Mouse (Mus musculus) fibroblast of lung, adult 2 months (primary cell): Measurements from ENCODE around the gene Stat3.

ENCODE experiments used
- DNase-seq: peaks from one replicate; pipeline ENCODE4 v3.0.0-alpha.2; 2011; ENCODE audit warnings: low read depth

The Stat3 gene

GRCm38 (mm10) chr11:100924386-100924919 is 14.9 kb downstream of the Stat3 start:
- DNase-seq: no peak

DNA sequence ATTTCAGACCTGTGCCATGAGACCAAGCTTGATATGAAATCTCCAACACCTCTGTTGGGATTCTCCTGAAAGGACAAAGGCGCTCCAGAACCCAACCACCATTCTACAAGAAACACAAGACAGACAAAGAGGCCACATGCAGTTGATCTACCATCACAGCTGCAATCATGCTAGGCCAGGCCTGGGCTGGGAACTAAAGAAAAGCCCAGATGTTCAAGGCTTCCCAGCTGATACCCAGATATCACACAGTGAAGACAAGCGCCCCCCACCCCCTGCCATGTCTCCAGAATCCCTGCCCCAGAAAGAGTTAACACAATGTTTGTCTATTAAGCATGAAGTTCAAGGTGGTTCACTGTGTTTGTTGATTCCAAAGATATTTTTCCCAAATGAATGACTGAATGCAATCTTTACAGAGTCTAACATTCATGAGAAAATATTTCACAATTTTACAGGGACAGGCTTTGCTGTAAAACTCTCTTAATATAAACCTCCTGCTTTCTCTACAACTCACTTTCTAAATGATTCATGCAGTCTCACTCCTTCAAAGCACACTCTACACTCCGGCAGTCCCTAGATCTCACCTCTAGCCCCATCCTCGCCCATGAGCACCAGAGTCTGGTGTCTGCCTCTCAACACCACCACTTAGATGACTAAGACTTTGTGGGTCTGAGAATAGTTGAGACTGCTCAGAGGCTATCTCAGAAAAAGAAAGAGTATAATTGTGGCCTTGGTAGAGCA is 18.3 kb downstream of the Stat3 start:
- DNase-seq: no peak

DNA sequence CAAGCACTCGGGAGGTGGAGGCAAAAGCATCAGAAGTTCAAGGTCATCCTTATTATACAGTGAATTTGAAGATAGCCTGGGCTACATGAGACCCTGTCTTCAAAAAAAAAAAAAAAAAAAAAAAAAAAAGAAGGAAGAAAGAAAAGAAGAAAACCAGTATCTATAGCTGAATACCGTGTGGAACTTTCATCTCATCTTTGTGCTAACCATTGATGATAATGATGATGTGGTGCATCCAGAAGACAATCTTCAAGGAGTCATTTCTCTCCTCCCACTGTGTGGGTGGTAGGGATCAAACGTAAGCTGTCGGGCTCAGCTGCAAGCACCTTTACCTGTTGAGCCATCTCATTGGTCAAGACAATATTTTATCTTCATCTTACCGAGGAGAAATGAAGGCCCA is 21.3 kb downstream of the Stat3 start:
- no peak for DNase-seq

DNA sequence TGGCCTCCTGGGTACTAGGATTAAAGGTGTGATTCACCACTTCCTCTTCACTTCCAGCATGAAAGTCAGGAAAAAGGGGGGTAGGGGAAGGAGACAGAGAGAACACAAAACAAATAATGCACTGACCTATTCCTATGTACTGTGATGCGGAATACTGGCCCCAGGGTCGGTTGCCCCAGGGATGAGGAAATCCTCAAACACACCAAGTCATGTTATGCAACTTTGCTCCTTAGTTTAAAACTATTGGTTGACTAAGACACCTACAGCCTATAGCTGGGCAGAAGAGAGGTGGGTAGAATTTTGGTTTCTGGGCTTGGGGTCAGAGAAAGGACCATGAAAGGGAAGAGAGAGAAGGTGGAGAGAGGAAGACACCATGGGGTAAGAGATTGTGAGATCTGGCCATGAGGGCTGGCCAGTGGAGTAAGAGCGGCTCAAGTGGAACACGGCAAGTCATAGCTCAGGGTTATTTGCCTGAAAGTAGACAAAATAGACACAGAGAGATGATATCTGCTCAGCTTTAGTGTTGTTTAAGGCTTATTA is 22.8 kb downstream of the Stat3 start:
- no peak for DNase-seq

DNA sequence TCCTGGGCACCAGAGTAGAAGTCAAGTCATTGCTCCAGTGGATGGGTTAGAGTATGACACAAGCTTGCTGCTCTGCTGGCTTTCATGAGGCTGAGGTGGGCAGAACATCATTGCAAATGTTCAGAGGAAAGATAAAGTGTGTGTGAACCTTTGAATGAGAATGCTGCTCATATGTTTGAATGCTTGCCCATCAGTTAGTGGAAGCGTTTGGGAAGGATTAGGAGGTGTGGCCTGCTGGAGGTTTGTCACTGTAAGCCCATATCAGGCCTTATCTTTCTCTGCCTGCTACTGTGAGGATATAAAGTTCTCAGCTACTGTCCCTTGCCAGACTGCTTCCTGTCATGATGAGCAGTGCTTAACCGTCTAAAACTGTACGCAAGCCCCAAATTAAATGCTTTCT is 24.3 kb downstream of the Stat3 start:
- DNase-seq: no peak

DNA sequence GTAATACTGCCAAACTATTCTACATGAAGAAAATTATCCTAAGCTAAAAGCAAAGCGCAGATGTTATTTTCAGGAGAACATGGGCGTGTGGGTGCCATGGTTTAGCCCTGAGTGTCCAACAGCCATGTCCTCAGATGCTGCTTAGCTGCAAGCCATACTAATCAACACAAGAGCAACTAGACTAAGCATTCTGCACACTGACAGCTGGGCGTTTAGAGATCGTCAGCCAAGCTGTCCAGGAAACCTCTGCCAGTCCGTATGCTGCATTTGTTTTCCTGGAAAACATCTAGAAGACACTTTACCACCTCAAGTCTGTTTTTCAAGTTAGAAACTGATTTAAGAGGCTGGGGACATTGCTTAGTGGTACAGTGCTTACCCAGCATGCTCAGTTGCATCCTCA is 24.9 kb downstream of the Stat3 start:
- DNase-seq: no peak

DNA sequence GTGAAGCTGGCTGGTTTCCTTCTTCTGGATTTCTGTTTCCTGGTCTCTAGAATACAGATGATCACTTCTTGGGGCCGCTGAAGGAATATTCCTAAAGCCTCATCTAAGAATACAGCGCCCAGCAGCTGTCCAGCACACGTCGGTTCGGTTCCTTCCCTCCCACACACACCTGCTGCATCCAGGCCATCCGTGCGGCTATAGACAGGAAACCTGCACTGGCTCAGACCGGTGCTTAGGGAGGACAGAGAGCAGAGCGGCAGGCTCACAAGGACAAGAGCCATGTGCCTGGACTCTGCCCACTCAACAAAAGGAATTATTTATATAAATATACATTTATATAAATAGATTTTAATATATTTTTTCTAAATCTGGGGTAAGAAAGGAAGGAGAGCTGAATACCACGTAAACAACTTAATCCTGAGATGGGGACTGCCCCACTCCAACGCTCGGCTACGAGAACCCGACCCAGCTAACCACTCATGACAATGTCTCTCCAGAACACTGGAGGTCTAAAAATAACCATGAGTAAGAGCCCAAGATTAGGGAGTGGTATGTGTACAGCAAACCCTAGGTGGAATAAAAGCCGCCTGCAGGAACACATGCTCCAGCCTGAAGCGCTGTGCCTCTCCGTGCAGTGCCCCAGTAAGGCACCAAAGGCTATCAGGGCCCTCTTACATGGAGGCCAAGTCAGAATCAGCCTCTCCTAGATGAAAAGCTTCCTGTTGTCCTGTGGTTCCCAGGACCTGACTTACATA is 26.8 kb downstream of the Stat3 start:
- DNase-seq: no peak

DNA sequence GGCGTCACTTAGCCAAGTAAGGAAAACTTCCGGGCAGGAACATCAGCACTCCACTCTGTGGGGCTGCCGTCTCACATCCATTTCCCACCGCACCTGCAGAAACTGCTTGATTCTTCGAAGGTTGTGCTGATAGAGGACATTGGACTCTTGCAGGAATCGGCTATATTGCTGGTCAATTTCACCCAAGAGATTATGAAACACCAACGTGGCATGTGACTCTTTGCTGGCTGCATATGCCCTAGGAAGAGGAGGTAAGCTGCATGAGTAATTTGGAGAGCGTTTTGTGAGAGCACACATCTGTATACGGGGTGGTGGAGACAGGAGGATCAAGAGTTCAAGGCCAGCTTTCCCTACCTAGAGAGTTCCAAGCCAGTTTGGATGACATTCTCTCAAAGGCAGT is 30.8 kb downstream of the Stat3 start:
- DNase-seq: no peak

GRCm38 (mm10) chr11:100908112-100908511 is 31.2 kb downstream of the Stat3 start:
- DNase-seq: no peak

DNA sequence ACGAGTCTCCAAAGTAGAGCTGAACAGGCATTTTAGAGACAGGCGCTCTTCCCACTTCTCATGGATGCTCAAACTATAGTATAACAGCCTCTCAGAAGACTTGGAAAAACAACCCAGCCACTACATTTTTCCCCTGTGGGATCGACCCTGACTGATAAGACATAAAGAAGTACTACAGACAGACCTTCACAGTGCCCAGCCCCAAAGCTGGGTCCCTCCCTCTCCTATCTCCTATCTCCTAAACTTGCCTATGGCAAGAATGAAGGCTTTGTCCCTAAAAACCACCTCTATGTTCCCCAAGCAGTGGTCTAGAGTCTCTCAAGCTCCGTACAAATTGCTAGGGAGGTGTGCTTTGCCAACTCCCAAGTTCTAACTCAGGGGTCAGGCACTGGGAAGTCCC is 32.5 kb downstream of the Stat3 start:
- DNase-seq: no peak

DNA sequence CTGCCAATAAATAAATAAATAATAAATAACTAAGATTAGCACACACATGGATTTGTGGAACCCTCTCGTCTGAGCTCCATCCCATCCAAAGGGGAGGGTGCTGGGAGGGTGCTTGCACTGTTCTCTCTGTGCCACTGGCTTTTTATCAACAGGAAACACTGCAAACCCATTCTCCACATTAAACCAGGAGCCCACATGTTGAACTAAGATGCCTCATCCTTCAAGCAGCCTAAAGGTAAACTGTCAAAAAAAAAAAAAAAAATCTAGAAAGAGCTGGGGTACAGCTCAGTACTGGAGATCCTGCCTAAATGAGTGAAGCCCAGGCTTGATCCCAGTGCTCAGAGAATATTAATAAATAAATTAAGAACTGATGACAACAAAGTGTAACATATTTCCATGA is 33.4 kb downstream of the Stat3 start:
- no peak for DNase-seq

- DNase-seq: no peak
Measured at GRCm38 (mm10) chr11:100904580-100905351, 34.6 kb downstream of the Stat3 start.

- no peak for DNase-seq
Measured at GRCm38 (mm10) chr11:100898441-100899199, 40.7 kb downstream of the Stat3 start.

DNA sequence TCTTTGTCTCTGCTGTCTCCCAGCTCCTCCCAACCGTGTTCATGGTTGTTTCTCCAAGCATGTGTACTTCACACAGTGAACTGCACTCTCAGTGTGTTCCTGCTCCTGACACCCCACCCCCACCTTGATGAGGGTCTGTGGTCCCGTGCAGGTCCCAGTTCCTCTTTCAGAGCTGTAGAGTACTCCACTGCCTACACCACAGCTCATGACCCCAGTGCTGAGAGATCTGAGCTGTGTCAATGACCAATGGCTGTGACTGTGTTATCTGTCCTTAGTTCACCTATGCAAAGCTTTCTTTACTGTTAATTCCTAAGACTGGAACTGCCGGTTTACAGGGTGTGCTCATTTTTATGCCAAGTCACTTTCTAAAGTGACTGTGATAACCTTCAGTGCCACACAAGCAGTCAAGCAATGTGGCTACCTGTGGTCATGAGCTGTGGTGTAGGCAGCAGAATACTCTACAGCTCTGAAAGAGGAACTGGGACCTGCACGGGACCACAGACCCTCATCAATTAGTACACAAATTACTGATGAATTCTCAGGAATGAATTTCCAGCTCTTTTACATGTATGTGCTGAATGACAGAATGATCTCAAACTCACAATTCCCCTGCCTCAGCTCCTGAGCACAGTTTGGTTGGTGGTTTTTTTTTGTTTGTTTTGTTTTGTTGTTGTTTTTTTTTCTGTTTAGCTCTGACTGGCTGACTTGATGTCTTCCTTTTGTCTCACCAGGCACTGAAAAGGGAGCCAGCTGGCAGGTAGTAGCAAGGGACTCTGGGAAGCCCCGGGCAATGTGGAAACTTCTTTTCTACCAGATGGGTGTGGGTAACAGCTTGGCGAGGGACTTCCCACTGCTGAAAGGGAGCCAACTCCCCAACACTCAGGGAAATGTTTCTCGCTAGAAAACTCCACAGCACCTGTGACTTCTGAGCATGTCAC is 41.8 kb downstream of the Stat3 start:
- DNase-seq: no peak

- no peak for DNase-seq
Measured at GRCm38 (mm10) chr11:100896078-100896477, 43.3 kb downstream of the Stat3 start.

- no peak for DNase-seq
Measured at GRCm38 (mm10) chr11:100894146-100894918, 45.0 kb downstream of the Stat3 start.

GRCm38 (mm10) chr11:100893482-100893881 is 45.9 kb downstream of the Stat3 start:
- DNase-seq: peak; percentile 77

GRCm38 (mm10) chr11:100892435-100892834 is 46.9 kb downstream of the Stat3 start:
- DNase-seq: no peak

GRCm38 (mm10) chr11:100891256-100892123 is 47.9 kb downstream of the Stat3 start:
- DNase-seq: no peak
